Mouse (Mus musculus) retina, postnatal 7 days (tissue): Measurements from ENCODE around the gene Gm5941.
"Not testable (repeated sequence)": the region's sequence is repeated elsewhere in the genome, so short reads cannot be mapped to it uniquely, and the experiment has no call there.

Experiments used
- DNase-seq: peaks from one replicate; pipeline ENCODE4 v3.0.0-alpha.2; 2012; ENCODE audit warnings: low read depth, low spot score

Gm5941 gene

DNA sequence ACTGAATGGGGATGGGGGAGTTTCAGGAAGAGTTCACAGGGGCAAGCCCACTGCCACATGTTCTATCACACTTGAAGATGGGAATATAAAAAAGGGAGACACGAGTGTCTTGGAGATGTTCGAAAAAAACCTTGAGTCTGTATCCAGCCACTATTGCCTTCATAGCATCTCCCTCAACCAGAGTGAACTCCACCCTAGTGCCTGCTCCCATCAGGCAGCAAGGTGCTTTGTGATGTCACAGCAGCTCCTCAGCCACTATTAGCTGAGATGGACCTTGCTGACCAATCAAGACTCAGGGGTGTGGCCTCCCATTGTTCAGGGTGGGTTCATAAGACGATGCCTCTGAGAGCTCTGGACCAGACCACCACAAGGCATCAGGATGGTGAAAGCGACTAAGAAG is at the start of gene Gm5941:
Gene Gm5941, plus strand, starts transcription at position 301 of the 400 bp plus-strand sequence.
- DNase-seq: not testable (repeated sequence)

DNA sequence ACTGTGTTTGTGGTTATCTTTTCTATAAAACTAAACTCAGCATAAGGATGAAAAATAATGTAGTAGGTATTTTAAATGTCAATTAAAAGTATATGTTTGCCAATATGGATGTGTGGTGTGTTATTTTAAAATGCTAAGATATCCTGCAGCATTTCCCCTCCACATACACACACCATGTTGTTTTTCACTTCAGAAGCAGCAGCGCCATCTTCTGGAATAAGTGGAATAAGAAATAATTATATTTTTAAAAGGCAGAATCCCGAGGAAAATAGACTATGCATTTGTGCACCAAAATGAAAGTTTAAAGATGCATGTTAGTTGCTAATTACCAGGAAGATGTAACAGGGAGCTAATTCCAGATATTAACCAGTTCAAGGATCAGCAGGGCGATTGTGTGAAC is 29.3 kb upstream of the Gm5941 start:
- no peak for DNase-seq

DNA sequence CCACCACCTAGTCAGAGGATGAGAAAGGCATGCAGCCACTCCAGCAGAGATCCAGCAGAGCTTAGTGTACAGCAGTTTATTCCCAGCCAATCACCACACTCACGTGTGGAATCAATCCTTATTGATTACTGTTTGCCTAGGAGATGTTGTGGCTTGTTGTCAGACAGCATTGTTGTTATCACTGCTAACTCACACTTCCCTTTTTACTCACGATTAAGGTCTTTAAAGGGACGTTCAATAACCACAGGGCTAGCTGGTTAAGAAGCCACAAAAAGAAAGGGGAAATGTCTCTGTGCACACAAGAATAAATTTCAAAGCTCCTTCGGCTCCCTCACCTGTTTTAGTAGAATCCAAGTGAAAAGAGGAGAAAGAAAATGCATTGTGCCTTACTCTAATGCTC is 25.0 kb upstream of the Gm5941 start:
- no peak for DNase-seq

DNA sequence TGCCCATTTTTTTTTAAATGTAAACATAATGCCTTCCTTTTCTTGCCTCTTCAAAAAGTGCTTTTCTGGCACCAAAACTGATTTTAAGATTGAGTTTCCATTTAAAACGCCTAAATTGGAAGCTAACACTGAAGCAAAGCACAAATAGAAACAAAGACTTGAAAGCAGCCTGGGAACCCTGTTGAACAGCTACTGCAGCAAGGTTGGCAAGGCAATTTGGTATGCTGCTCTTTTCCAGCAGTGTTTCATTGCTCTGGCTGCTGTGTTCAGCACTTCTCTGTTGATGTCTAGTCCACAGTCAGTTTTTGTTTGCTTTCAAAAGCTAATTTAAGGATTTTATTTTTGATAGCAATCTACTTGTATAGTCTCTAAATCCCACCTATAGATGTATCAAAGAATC is 8.5 kb downstream of the Gm5941 start:
- DNase-seq: no peak

DNA sequence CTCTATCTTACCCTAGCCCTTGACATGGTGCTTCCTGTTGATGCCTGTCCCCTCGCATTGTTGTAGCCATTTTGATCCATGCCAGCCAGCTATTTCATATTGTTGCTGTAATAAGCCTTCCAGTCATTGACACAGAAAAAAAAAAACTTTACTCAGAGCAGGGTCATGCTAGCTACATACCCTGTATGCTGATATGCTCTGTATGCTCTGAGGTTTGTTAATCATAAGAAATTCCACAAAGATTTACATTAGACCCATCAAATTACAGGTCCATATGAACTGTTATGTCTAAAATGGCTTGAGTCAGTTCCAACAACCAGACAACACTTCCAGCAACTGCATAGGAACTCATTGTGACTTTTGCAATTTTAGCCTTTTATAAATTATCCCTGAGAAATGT is 38.1 kb downstream of the Gm5941 start:
- DNase-seq: no peak
